In the genomic region with DNA sequence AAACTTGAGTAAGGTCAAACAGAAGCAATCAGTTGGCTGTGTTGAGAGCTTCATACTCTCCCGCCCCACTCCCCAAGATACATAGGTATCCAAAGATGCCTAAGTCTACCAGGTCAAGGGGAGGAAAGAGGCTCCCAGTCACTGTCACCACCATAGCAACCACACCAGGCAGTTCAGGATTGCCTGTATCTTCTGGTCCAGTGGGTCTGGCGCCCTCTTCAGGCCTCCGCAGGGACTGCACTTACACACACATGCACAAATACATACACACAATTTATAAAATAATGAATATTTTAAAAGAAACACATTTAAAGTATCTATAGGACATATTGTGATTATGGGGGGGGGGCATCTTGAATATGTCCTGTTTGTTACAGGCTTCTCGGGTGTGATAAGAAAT, we compare ENCODE assay signal across 19 mouse cellular contexts. TPM values are rescaled to one million over a fixed set of nuclear protein-coding genes. Genes with fewer than 3 reads are reported as not detected.
A peak's percentile ranks its signal among the peaks of the same experiment; 100 is the strongest.
DNase-seq lines count a peak whose midpoint lies in the region; TF ChIP-seq lines count a peak whose summit lies in the region.
"Had no signal": no experiment of that assay in that cellular context is flagged by ENCODE, and none has a peak within 500 bp of the region (broad histone marks: within the 10 kb centered on the region; RNA-seq: fewer than 3 reads in every experiment).

No protein-coding gene starts in this region.

- WGBS in heart, adult 2 months = 83% methylated on average over 4 of the region's 4 CpGs
- 82% methylated on average over 4 of the region's 4 CpGs for WGBS in lung, adult 2 months

- peak; percentile 45 for TF ChIP-seq CTCF in heart, adult 2 months (IDR thresholded peaks at IDR 0.05)
- TF ChIP-seq CTCF in lung, adult 2 months (IDR thresholded peaks at IDR 0.05; ENCODE audit: insufficient read depth, low read length) = peak; percentile 30; the same call in 1 of the 2 replicates
- peak; percentile 73 for TF ChIP-seq CTCF in ES-Bruce4 (IDR thresholded peaks at IDR 0.05; ENCODE audit: low read depth, low read length)

- H3K9ac ChIP-seq in heart, adult 2 months (ENCODE audit: low read depth, low read length) = no peak overlapping the region
- H3K9ac ChIP-seq in ES-Bruce4 (ENCODE audit: low read depth, poor library complexity, severe bottlenecking) = no peak overlapping the region
- H3K9ac ChIP-seq: embryonic facial prominence, embryonic 15.5 days; forebrain, embryonic 13.5 days; heart, embryonic 13.5 days; hindbrain, embryonic 13.5 days; kidney, embryonic 15.5 days; midbrain, embryonic 12.5 days had no signal

- H3K4me1 ChIP-seq in heart, adult 2 months (ENCODE audit: control insufficient read depth, insufficient read depth, low read length) = no peaks in the 10 kb centered on the region
- no peaks in the 10 kb centered on the region; the same call in 1 of the 2 replicates for H3K4me1 ChIP-seq in lung, adult 2 months (ENCODE audit: control insufficient read depth, insufficient read depth, low read length)
- peaks cover 9% of the 10 kb centered on the region for H3K4me1 ChIP-seq in ES-Bruce4 (ENCODE audit: control insufficient read depth, insufficient read depth, low read length)

- H3K27me3 ChIP-seq in heart, adult 2 months (ENCODE audit: control insufficient read depth, insufficient read depth, low read length) = no peaks in the 10 kb centered on the region
- H3K27me3 ChIP-seq in ES-Bruce4 (ENCODE audit: control insufficient read depth, insufficient read depth, low read length, poor library complexity, severe bottlenecking) = no peaks in the 10 kb centered on the region
- H3K27me3 ChIP-seq: embryonic facial prominence, embryonic 15.5 days; forebrain, embryonic 13.5 days; heart, embryonic 13.5 days; hindbrain, embryonic 13.5 days; kidney, embryonic 15.5 days; midbrain, embryonic 12.5 days had no signal

- no peak for TF ChIP-seq POLR2A in heart, adult 2 months (IDR thresholded peaks at IDR 0.05; ENCODE audit: insufficient read depth, low read depth, low read length)
- TF ChIP-seq POLR2A in lung, adult 2 months (IDR thresholded peaks at IDR 0.05; ENCODE audit: borderline replicate concordance, extremely low read depth, low read depth, low read length) = no peak
- TF ChIP-seq POLR2A in ES-Bruce4 (IDR thresholded peaks at IDR 0.05; ENCODE audit: insufficient read depth, low read length) = no peak

- no peaks in the 10 kb centered on the region for H3K9me3 ChIP-seq in ES-Bruce4 (replicated peaks; ENCODE audit: control insufficient read depth, insufficient read depth, low read length, poor library complexity, severe bottlenecking)
- H3K9me3 ChIP-seq: embryonic facial prominence, embryonic 15.5 days; forebrain, embryonic 13.5 days; heart, embryonic 13.5 days; hindbrain, embryonic 13.5 days; kidney, embryonic 15.5 days; limb, embryonic 10.5 days; midbrain, embryonic 12.5 days had no signal

- H3K79me2 ChIP-seq in heart, adult 2 months (replicated peaks; ENCODE audit: control insufficient read depth, insufficient read depth, low read length) = no peaks in the 10 kb centered on the region

- no peak overlapping the region for H3K27ac ChIP-seq in heart, adult 2 months
- H3K27ac ChIP-seq in ES-Bruce4 (ENCODE audit: insufficient read depth, low read length) = no peak overlapping the region
- H3K27ac ChIP-seq: forebrain, embryonic 13.5 days; heart, embryonic 13.5 days; hindbrain, embryonic 13.5 days; limb, embryonic 10.5 days; midbrain, embryonic 12.5 days had no signal

- intact Hi-C loops in heart, adult 2 months (cut with DNase I) = no loop called here

- H3K4me3 ChIP-seq in heart, adult 2 months = no peak overlapping the region
- H3K4me3 ChIP-seq in lung, adult 2 months (replicated peaks; ENCODE audit: extremely low read depth, low read depth, low read length) = no peak overlapping the region
- H3K4me3 ChIP-seq in ES-Bruce4 (ENCODE audit: low read depth, low read length) = no peak overlapping the region
- H3K4me3 ChIP-seq: embryonic facial prominence, embryonic 15.5 days; forebrain, embryonic 13.5 days; heart, embryonic 13.5 days; hindbrain, embryonic 13.5 days; kidney, embryonic 15.5 days; limb, embryonic 10.5 days; midbrain, embryonic 12.5 days had no signal

- no peak for DNase-seq in heart, adult 2 months
- DNase-seq in heart, adult 9 months (ENCODE audit: low spot score in 2 of 2) = no peak
- DNase-seq in lung, adult 2 months = no peak
- no peak for DNase-seq in lung, postnatal 25 days (ENCODE audit: low spot score)
- peak; percentile 26 for DNase-seq in induced T-regulatory cell, adult 2 months (ENCODE audit: low read depth)
- no peak for DNase-seq in spleen, postnatal 4 days (ENCODE audit: low spot score in 2 of 2)
- DNase-seq in frontal cortex, postnatal 14 days (ENCODE audit: low spot score in 2 of 2) = no peak
- DNase-seq: cerebellum, adult 9-10 months; gastrocnemius, postnatal 10 days; right cerebral cortex, postnatal 4 days; thymus, adult 18-20 months had no signal

- TF ChIP-seq EP300 in heart, adult 2 months (IDR thresholded peaks at IDR 0.05; ENCODE audit: insufficient read depth, low read depth, low read length) = no peak
- no peak for TF ChIP-seq EP300 in ES-Bruce4 (IDR thresholded peaks at IDR 0.05; ENCODE audit: insufficient read depth, low read depth, low read length)

- no peaks in the 10 kb centered on the region for H3K36me3 ChIP-seq in heart, adult 2 months (ENCODE audit: control insufficient read depth, insufficient read depth, low read length)
- H3K36me3 ChIP-seq in ES-Bruce4 (ENCODE audit: control insufficient read depth, insufficient read depth, low read length, poor library complexity, severe bottlenecking) = no peaks in the 10 kb centered on the region
- H3K36me3 ChIP-seq: embryonic facial prominence, embryonic 15.5 days; heart, embryonic 13.5 days; hindbrain, embryonic 13.5 days; kidney, embryonic 15.5 days; midbrain, embryonic 12.5 days had no signal

RNA-seq across cellular contexts. Expression of a gene that starts 45.8 kb away (rescaled TPM):
- 1 to 10 TPM; 9.3 to 9.8 TPM for total RNA-seq in heart, adult 2 months (2021)
- 12.9 and 13.1 TPM in 2 replicates for polyA plus RNA-seq in heart, adult 2 months (2012; rRNA removed)
- 38.1 and 39.3 TPM in 2 replicates for polyA plus RNA-seq in lung, adult 2 months (2012; rRNA removed)
- polyA plus RNA-seq in ES-Bruce4 (2011; ENCODE audit: insufficient read depth, insufficient read length, low read depth, missing spikeins) = 273 and 285 TPM in 2 replicates
